Mouse (Mus musculus): Measurements from ENCODE around the gene Tcf15.
A peak's percentile ranks its signal among the peaks of the same experiment; 100 is the strongest.

DNA sequence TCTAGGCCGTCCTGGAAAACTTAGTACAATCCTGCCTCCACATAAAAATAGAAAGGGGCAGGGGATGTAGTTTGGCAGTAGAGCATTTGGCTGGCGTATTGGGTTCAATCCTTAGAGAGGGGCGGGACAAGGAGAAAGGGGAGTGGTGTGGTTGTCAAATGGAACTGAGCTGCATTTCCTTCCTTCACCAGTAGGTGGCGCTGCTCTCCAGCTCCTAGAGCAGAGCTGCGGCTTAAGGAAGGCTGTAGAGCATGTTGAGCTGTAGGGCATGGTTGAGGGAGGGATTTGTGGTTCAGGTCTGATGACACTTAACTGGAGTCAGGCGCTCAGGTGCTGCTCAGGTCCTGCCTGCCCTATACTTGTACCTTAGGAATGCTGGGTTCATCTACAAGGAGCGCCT, 31.4 kb upstream of the Tcf15 start:
- TF ChIP-seq CTCF (IDR thresholded peaks at IDR 0.05; ENCODE audit: insufficient read depth, low read length): peak; percentile 100
- TF ChIP-seq POLR2A (IDR thresholded peaks at IDR 0.05; ENCODE audit: borderline replicate concordance, extremely low read depth, low read depth, low read length): no peak
